Mouse (Mus musculus) stomach, embryonic 16.5 days (tissue): ENCODE measurements around the gene Cdk6. TPM values are rescaled to one million over a fixed set of nuclear protein-coding genes. Genes with fewer than 3 reads are reported as not detected.
"Not testable (repeated sequence)": the region's sequence is repeated elsewhere in the genome, so short reads cannot be mapped to it uniquely, and the experiment has no call there.

ENCODE experiments used
- ATAC-seq: fragments of 200-750 bp; cut with Nextera tagmentation; 2 replicates; pipeline ENCODE4 v1.8.0; 2017; ENCODE audit warnings: moderate number of reproducible peaks, moderate TSS enrichment; ENCODE audit not compliant: insufficient read depth, low FRiP score
- H3K27ac ChIP-seq: fragments of 300-500 bp; sonication (generic); 2 replicates; pipeline ENCODE4 v1.5.1; 2014; ENCODE audit warnings: low read length
- H3K27me3 ChIP-seq: fragments of 300-500 bp; sonication (generic); 2 replicates; pipeline ENCODE4 v1.6.1; 2014; ENCODE audit warnings: low read length, control low read depth, mixed read lengths; ENCODE audit not compliant: control insufficient read depth, insufficient read depth
- H3K36me3 ChIP-seq: fragments of 300-500 bp; sonication (generic); 2 replicates; pipeline ENCODE4 v1.6.1; 2014; ENCODE audit warnings: low read length; ENCODE audit not compliant: control insufficient read depth, insufficient read depth
- H3K4me1 ChIP-seq: fragments of 300-500 bp; sonication (generic); 2 replicates; pipeline ENCODE4 v1.6.1; 2014; ENCODE audit warnings: low read length, control low read depth, mixed read lengths; ENCODE audit not compliant: control insufficient read depth, insufficient read depth
- H3K4me2 ChIP-seq: fragments of 300-500 bp; sonication (generic); 2 replicates; pipeline ENCODE4 v1.6.1; 2014; ENCODE audit warnings: low read depth, low read length, mixed read lengths
- H3K4me3 ChIP-seq: fragments of 300-500 bp; sonication (generic); replicated peaks from 2 replicates; pipeline ENCODE4 v1.5.1; 2014; ENCODE audit warnings: mild to moderate bottlenecking, low read length
- H3K9ac ChIP-seq: fragments of 300-500 bp; sonication (generic); 2 replicates; pipeline ENCODE4 v1.6.1; 2014; ENCODE audit warnings: low read length
- H3K9me3 ChIP-seq: fragments of 300-500 bp; sonication (generic); replicated peaks from 2 replicates; pipeline ENCODE4 v1.6.1; 2016; ENCODE audit warnings: low read length, control low read depth; ENCODE audit not compliant: control insufficient read depth
- WGBS: fragments of 180-500 bp; shearing (Covaris S2); extraction: QIAGEN DNeasy Blood & Tissue Kit; methylation state at CpG from one replicate; pipeline ENCODE4 v1.1.7; 2014; 5-methylcytosine and 5-hydroxymethylcytosine counted together
- polyA plus RNA-seq: library from polyadenylated mRNA; unstranded; fragments of >200 nt; fragmentation: Nextera tagmentation; extraction: Ambion mirVana; gene quantifications from 2 replicates; pipeline ENCODE4 v1.2.1, GENCODE M21; 2015

The Cdk6 gene
- polyA plus RNA-seq, 1 experiment from 2014 or later = 25.9 TPM

- H3K27ac ChIP-seq, H3K36me3 ChIP-seq, H3K9ac ChIP-seq, ATAC-seq, H3K4me2 ChIP-seq, H3K4me3 ChIP-seq, H3K27me3 ChIP-seq, H3K4me1 ChIP-seq, H3K9me3 ChIP-seq: not testable (repeated sequence)
- WGBS = 81% methylated on average over 5 of the region's 5 CpGs
Measured at GRCm38 (mm10) chr5:3317724-3318123, 23.6 kb upstream of the Cdk6 start.

GRCm38 (mm10) chr5:3320225-3320624 lies 21.1 kb upstream of the Cdk6 start:
- 29% methylated on average over 1 of the region's 1 CpGs for whole genome bisulfite sequencing
- no peaks in the 10 kb centered on the region for H3K27me3 ChIP-seq
- no peak overlapping the region for H3K9ac ChIP-seq
- no peak for ATAC-seq
- H3K36me3 ChIP-seq = no peaks in the 10 kb centered on the region
- H3K4me1 ChIP-seq = no peaks in the 10 kb centered on the region
- no peak overlapping the region for H3K4me3 ChIP-seq
- H3K4me2 ChIP-seq = no peak overlapping the region
- no peak overlapping the region for H3K27ac ChIP-seq
- no peaks in the 10 kb centered on the region for H3K9me3 ChIP-seq

- H3K27ac ChIP-seq = no peak overlapping the region
- no peak overlapping the region for H3K9ac ChIP-seq
- no peaks in the 10 kb centered on the region for H3K36me3 ChIP-seq
- no peaks in the 10 kb centered on the region for H3K4me1 ChIP-seq
- H3K4me2 ChIP-seq = no peak overlapping the region
- ATAC-seq = no peak
- no peak overlapping the region for H3K4me3 ChIP-seq
- no peaks in the 10 kb centered on the region for H3K27me3 ChIP-seq
- H3K9me3 ChIP-seq = no peaks in the 10 kb centered on the region
- WGBS = 72% methylated on average over 6 of the region's 6 CpGs
Measured at GRCm38 (mm10) chr5:3322052-3322451, 19.2 kb upstream of the Cdk6 start.

- no peak overlapping the region for H3K4me2 ChIP-seq
- 64% methylated on average over 4 of the region's 4 CpGs for WGBS
- no peaks in the 10 kb centered on the region for H3K9me3 ChIP-seq
- H3K27me3 ChIP-seq = no peaks in the 10 kb centered on the region
- no peak overlapping the region for H3K9ac ChIP-seq
- H3K36me3 ChIP-seq = no peaks in the 10 kb centered on the region
- no peak overlapping the region for H3K27ac ChIP-seq
- H3K4me3 ChIP-seq = no peak overlapping the region
- ATAC-seq = no peak
- H3K4me1 ChIP-seq = no peaks in the 10 kb centered on the region
Measured at GRCm38 (mm10) chr5:3324116-3324515, 17.2 kb upstream of the Cdk6 start.

GRCm38 (mm10) chr5:3329361-3329760 lies 11.9 kb upstream of the Cdk6 start:
- H3K9ac ChIP-seq = no peak overlapping the region
- H3K27ac ChIP-seq = no peak overlapping the region
- H3K27me3 ChIP-seq = no peaks in the 10 kb centered on the region
- H3K4me1 ChIP-seq = no peaks in the 10 kb centered on the region
- no peak overlapping the region for H3K4me2 ChIP-seq
- H3K4me3 ChIP-seq = no peak overlapping the region
- ATAC-seq = no peak
- H3K9me3 ChIP-seq = no peaks in the 10 kb centered on the region
- 38% methylated on average over 1 of the region's 1 CpGs for whole genome bisulfite sequencing
- H3K36me3 ChIP-seq = no peaks in the 10 kb centered on the region

GRCm38 (mm10) chr5:3330932-3331331 lies 10.4 kb upstream of the Cdk6 start:
- H3K27me3 ChIP-seq = no peaks in the 10 kb centered on the region
- no peaks in the 10 kb centered on the region for H3K4me1 ChIP-seq
- H3K9ac ChIP-seq = no peak overlapping the region
- 39% methylated on average over 3 of the region's 3 CpGs for WGBS
- H3K4me3 ChIP-seq = no peak overlapping the region
- no peak overlapping the region for H3K27ac ChIP-seq
- no peak overlapping the region for H3K4me2 ChIP-seq
- H3K36me3 ChIP-seq = no peaks in the 10 kb centered on the region
- H3K9me3 ChIP-seq = no peaks in the 10 kb centered on the region
- ATAC-seq = no peak

GRCm38 (mm10) chr5:3333019-3333418 lies 8.3 kb upstream of the Cdk6 start:
- not testable (repeated sequence) for H3K27me3 ChIP-seq, H3K4me2 ChIP-seq, H3K27ac ChIP-seq, ATAC-seq, H3K9ac ChIP-seq, H3K36me3 ChIP-seq, H3K4me3 ChIP-seq, H3K4me1 ChIP-seq, H3K9me3 ChIP-seq
- 96% methylated on average over 4 of the region's 4 CpGs for WGBS

GRCm38 (mm10) chr5:3340340-3341058 lies 786 bp upstream of the Cdk6 start:
- H3K27ac ChIP-seq, H3K9me3 ChIP-seq, H3K27me3 ChIP-seq, H3K4me1 ChIP-seq, H3K36me3 ChIP-seq, ATAC-seq: not testable (repeated sequence)
- peak overlapping the region; percentile 96 for H3K4me2 ChIP-seq
- H3K4me3 ChIP-seq = peak overlapping the region; percentile 83
- WGBS = 3% methylated on average over 15 of the region's 15 CpGs
- H3K9ac ChIP-seq = peak overlapping the region; percentile 84

- no peaks in the 10 kb centered on the region; the same call in 1 of the 2 replicates for H3K36me3 ChIP-seq
- WGBS = under 1% methylated on average over 60 of the region's 60 CpGs
- H3K9me3 ChIP-seq = no peaks in the 10 kb centered on the region
- peak overlapping the region; percentile 93 for H3K27ac ChIP-seq
- peak; percentile 51 for ATAC-seq
- peak overlapping the region; percentile 84 for H3K9ac ChIP-seq
- H3K27me3 ChIP-seq = no peaks in the 10 kb centered on the region
- H3K4me3 ChIP-seq = peak overlapping the region; percentile 83
- no peaks in the 10 kb centered on the region for H3K4me1 ChIP-seq
- peak overlapping the region; percentile 96 for H3K4me2 ChIP-seq
Measured at GRCm38 (mm10) chr5:3341931-3342770, 866 bp downstream of the Cdk6 start.
